ENCODE assay signal across 16 mouse cellular contexts in the genomic region with DNA sequence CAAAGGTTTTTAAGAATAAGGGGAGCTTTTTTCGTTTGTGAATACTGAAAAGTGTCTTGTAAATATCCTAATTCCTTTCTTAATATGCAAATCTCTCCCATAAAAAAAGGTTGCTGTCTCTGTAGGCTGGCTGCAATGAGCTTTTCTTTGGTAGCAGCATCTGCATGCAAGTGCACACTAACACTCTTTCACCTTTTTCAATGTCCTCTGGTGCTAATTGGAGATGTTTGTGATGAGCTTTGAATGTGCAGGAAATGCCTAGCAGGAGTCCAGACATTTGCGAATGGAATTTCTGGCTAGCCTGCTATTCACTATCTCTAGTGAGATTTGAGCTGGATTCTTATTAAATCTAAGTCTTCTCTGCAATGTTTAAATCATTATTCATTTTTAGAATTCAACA.
A peak's percentile ranks its signal among the peaks of the same experiment; 100 is the strongest.
DNase-seq lines count a peak whose midpoint lies in the region; ATAC-seq lines count a peak whose summit lies in the region.
"Had no signal": no experiment of that assay in that cellular context is flagged by ENCODE, and none has a peak within 500 bp of the region (broad histone marks: within the 10 kb centered on the region; RNA-seq: fewer than 3 reads in every experiment).

No protein-coding gene starts in this region.

- no peaks in the 10 kb centered on the region for H3K27me3 ChIP-seq in hindbrain, embryonic 16.5 days (replicated peaks; ENCODE audit: control insufficient read depth, insufficient read depth, low read length)
- H3K27me3 ChIP-seq in hindbrain, embryonic 11.5 days (ENCODE audit: control insufficient read depth, insufficient read depth, low read length): no peaks in the 10 kb centered on the region
- no peaks in the 10 kb centered on the region for H3K27me3 ChIP-seq in midbrain, embryonic 16.5 days (ENCODE audit: control insufficient read depth, insufficient read depth, low read depth, low read length)
- no peaks in the 10 kb centered on the region for H3K27me3 ChIP-seq in midbrain, embryonic 10.5 days (ENCODE audit: low read depth, poor library complexity, severe bottlenecking)
- H3K27me3 ChIP-seq in forebrain, embryonic 12.5 days: no peaks in the 10 kb centered on the region
- H3K27me3 ChIP-seq: limb, embryonic 15.5 days; liver, embryonic 15.5 days had no signal

- H3K9me3 ChIP-seq in hindbrain, embryonic 16.5 days (ENCODE audit: control insufficient read depth, low read length): no peaks in the 10 kb centered on the region
- no peaks in the 10 kb centered on the region for H3K9me3 ChIP-seq in hindbrain, embryonic 11.5 days (ENCODE audit: control insufficient read depth, low read length)
- H3K9me3 ChIP-seq in midbrain, embryonic 16.5 days (replicated peaks; ENCODE audit: control insufficient read depth, low read length, poor library complexity, severe bottlenecking): no peaks in the 10 kb centered on the region
- no peaks in the 10 kb centered on the region for H3K9me3 ChIP-seq in midbrain, embryonic 10.5 days (replicated peaks)
- no peaks in the 10 kb centered on the region for H3K9me3 ChIP-seq in forebrain, embryonic 12.5 days
- H3K9me3 ChIP-seq: limb, embryonic 15.5 days; liver, embryonic 15.5 days had no signal

- no peak for DNase-seq in hindbrain, embryonic 11.5 days (ENCODE audit: low spot score)
- no peak for DNase-seq in midbrain, embryonic 10.5 days (ENCODE audit: low spot score)
- DNase-seq in retina, embryonic 14.5 days (ENCODE audit: low spot score): peak; percentile 18
- DNase-seq: adrenal gland, postnatal 14 days; cerebellum, adult 11-12 months; kidney, adult 9 months; kidney, postnatal 25 days; thymus, postnatal 25 days had no signal

- H3K4me1 ChIP-seq in hindbrain, embryonic 16.5 days (ENCODE audit: control insufficient read depth, insufficient read depth, low read depth, low read length): no peaks in the 10 kb centered on the region
- no peaks in the 10 kb centered on the region for H3K4me1 ChIP-seq in hindbrain, embryonic 11.5 days (replicated peaks; ENCODE audit: control insufficient read depth, insufficient read depth, low read length)
- peaks cover 2% of the 10 kb centered on the region; the same call in 1 of the 2 replicates for H3K4me1 ChIP-seq in midbrain, embryonic 16.5 days (ENCODE audit: control insufficient read depth, insufficient read depth, low read length)
- no peaks in the 10 kb centered on the region for H3K4me1 ChIP-seq in midbrain, embryonic 10.5 days
- H3K4me1 ChIP-seq in forebrain, embryonic 12.5 days: peaks cover 5% of the 10 kb centered on the region
- H3K4me1 ChIP-seq: limb, embryonic 15.5 days; liver, embryonic 15.5 days had no signal

- no peaks in the 10 kb centered on the region for H3K36me3 ChIP-seq in hindbrain, embryonic 16.5 days (ENCODE audit: control insufficient read depth, insufficient read depth, low read length)
- no peaks in the 10 kb centered on the region for H3K36me3 ChIP-seq in hindbrain, embryonic 11.5 days (ENCODE audit: control insufficient read depth, insufficient read depth, low read length)
- H3K36me3 ChIP-seq in midbrain, embryonic 16.5 days (ENCODE audit: control insufficient read depth, insufficient read depth, low read length): no peaks in the 10 kb centered on the region
- no peaks in the 10 kb centered on the region for H3K36me3 ChIP-seq in midbrain, embryonic 10.5 days
- no peaks in the 10 kb centered on the region for H3K36me3 ChIP-seq in forebrain, embryonic 12.5 days (replicated peaks)
- H3K36me3 ChIP-seq: limb, embryonic 15.5 days; liver, embryonic 15.5 days had no signal

- no peak overlapping the region for H3K27ac ChIP-seq in hindbrain, embryonic 16.5 days (ENCODE audit: low read depth, low read length)
- no peak overlapping the region for H3K27ac ChIP-seq in hindbrain, embryonic 11.5 days (ENCODE audit: low read depth, low read length)
- H3K27ac ChIP-seq in midbrain, embryonic 16.5 days (ENCODE audit: low read length): no peak overlapping the region
- H3K27ac ChIP-seq in midbrain, embryonic 10.5 days (replicated peaks): no peak overlapping the region
- no peak overlapping the region for H3K27ac ChIP-seq in forebrain, embryonic 12.5 days
- H3K27ac ChIP-seq: limb, embryonic 15.5 days; liver, embryonic 15.5 days had no signal

- no peak overlapping the region for H3K9ac ChIP-seq in hindbrain, embryonic 16.5 days (ENCODE audit: low read depth, low read length)
- no peak overlapping the region for H3K9ac ChIP-seq in hindbrain, embryonic 11.5 days (ENCODE audit: low read depth, low read length)
- H3K9ac ChIP-seq in midbrain, embryonic 16.5 days (ENCODE audit: low read depth, low read length): no peak overlapping the region
- no peak overlapping the region for H3K9ac ChIP-seq in forebrain, embryonic 12.5 days
- H3K9ac ChIP-seq: limb, embryonic 15.5 days; liver, embryonic 15.5 days had no signal

- 34% methylated on average over 2 of the region's 2 CpGs for WGBS in hindbrain, embryonic 16.5 days
- 50% methylated on average over 2 of the region's 2 CpGs for WGBS in hindbrain, embryonic 11.5 days
- WGBS in midbrain, embryonic 16.5 days: 11% methylated on average over 2 of the region's 2 CpGs
- 44% methylated on average over 2 of the region's 2 CpGs for WGBS in midbrain, embryonic 10.5 days
- WGBS in forebrain, embryonic 12.5 days: 9% methylated on average over 2 of the region's 2 CpGs

- 0 out of 2 replicates have a peak, but pooled peaks have one; percentile 42 for ATAC-seq in hindbrain, embryonic 16.5 days
- ATAC-seq in hindbrain, embryonic 11.5 days (ENCODE audit: low FRiP score): no peak
- ATAC-seq in midbrain, embryonic 16.5 days: 0 out of 2 replicates have a peak, but pooled peaks have one; percentile 51
- ATAC-seq in forebrain, embryonic 12.5 days (ENCODE audit: low FRiP score): peak; percentile 73
- ATAC-seq in erythroblast, adult 5-6 weeks (replicated peaks; ENCODE audit: low FRiP score, poor library complexity, severe bottlenecking): no peak
- ATAC-seq: lung, postnatal 0 days had no signal

- no peak overlapping the region for H3K4me3 ChIP-seq in hindbrain, embryonic 16.5 days (ENCODE audit: low read length)
- no peak overlapping the region for H3K4me3 ChIP-seq in hindbrain, embryonic 11.5 days (ENCODE audit: low read depth, low read length)
- H3K4me3 ChIP-seq in midbrain, embryonic 16.5 days (ENCODE audit: low read depth, low read length): no peak overlapping the region
- H3K4me3 ChIP-seq in midbrain, embryonic 10.5 days: no peak overlapping the region
- H3K4me3 ChIP-seq in forebrain, embryonic 12.5 days (replicated peaks): no peak overlapping the region
- H3K4me3 ChIP-seq: erythroblast, embryonic 14.5 days; limb, embryonic 15.5 days; liver, embryonic 15.5 days had no signal

- no peak overlapping the region for H3K4me2 ChIP-seq in hindbrain, embryonic 16.5 days (ENCODE audit: low read length)
- H3K4me2 ChIP-seq in hindbrain, embryonic 11.5 days (replicated peaks; ENCODE audit: low read depth, low read length): no peak overlapping the region
- H3K4me2 ChIP-seq in midbrain, embryonic 16.5 days (ENCODE audit: low read length): no peak overlapping the region
- no peak overlapping the region for H3K4me2 ChIP-seq in forebrain, embryonic 12.5 days
- H3K4me2 ChIP-seq: limb, embryonic 15.5 days; liver, embryonic 15.5 days had no signal

Comparison
In these comparisons a context has a peak if more than half of its experiments do, and no peak if none do; other contexts are left out.
1. ATAC-seq: peak in hindbrain, embryonic 16.5 days (single experiment), midbrain, embryonic 16.5 days (single experiment) and forebrain, embryonic 12.5 days (single experiment); none in hindbrain, embryonic 11.5 days (single experiment) and erythroblast, adult 5-6 weeks (single experiment).